Mouse (Mus musculus): ENCODE measurements around the gene Rab3gap1.

The Rab3gap1 gene

GRCm38 (mm10) chr1:127959312-127959718, 90.7 kb downstream of the Rab3gap1 start:
- POLR2A ChIA-PET, result interaction anchor here in 2 of 4 experiments (0.6 to 2.2 kb wide), 2 partner anchors 12 to 258 kb away, joined by 7 read pairs; no protein-coding TSS in a partner anchor

GRCm38 (mm10) chr1:127961140-127961539, 92.6 kb downstream of the Rab3gap1 start:
- ChIA-PET POLR2A (interaction anchor here in 1 of 4 experiments (0.6 kb wide), 1 partner anchor 27 kb away, joined by 4 read pairs; no protein-coding TSS in a partner anchor), CTCF (no interaction called here)

More at GRCm38 (mm10) chr1:127959312-127959718, 90.7 kb downstream of the Rab3gap1 start:
- CTCF ChIA-PET, result no interaction called here

GRCm38 (mm10) chr1:127963326-127963725, 94.8 kb downstream of the Rab3gap1 start:
- ChIA-PET CTCF (no interaction called here), POLR2A (interaction anchor here in 1 of 4 experiments (0.9 kb wide), 1 partner anchor 9 kb away, joined by 3 read pairs; no protein-coding TSS in a partner anchor)

- ChIA-PET CTCF (no interaction called here), POLR2A (no interaction called here)
These were observed 102.3 kb downstream of the Rab3gap1 start for GRCm38 (mm10) chr1:127970870-127971269.

- CTCF ChIA-PET, result no interaction called here
- POLR2A ChIA-PET, result interaction anchor here in 1 of 4 experiments (1.0 kb wide), 1 partner anchor 16 kb away, joined by 3 read pairs; no protein-coding TSS in a partner anchor
These were observed 105.5 kb downstream of the Rab3gap1 start for GRCm38 (mm10) chr1:127974082-127974481.

- CTCF ChIA-PET, result no interaction called here
- POLR2A ChIA-PET, result no interaction called here
These were observed 107.1 kb downstream of the Rab3gap1 start for GRCm38 (mm10) chr1:127975676-127976075.

GRCm38 (mm10) chr1:127976106-127976505, 107.5 kb downstream of the Rab3gap1 start:
- ChIA-PET POLR2A (no interaction called here), CTCF (no interaction called here)

GRCm38 (mm10) chr1:127978125-127978524, 109.6 kb downstream of the Rab3gap1 start:
- CTCF ChIA-PET, result no interaction called here

GRCm38 (mm10) chr1:127980911-127981559, 112.5 kb downstream of the Rab3gap1 start:
- CTCF ChIA-PET, result interaction anchor here in 1 of 4 experiments (0.6 to 0.7 kb wide), 2 partner anchors 14 to 153 kb away, joined by 3 read pairs; no protein-coding TSS in a partner anchor

More at GRCm38 (mm10) chr1:127978125-127978524, 109.6 kb downstream of the Rab3gap1 start:
- POLR2A ChIA-PET, result no interaction called here

GRCm38 (mm10) chr1:127982268-127982667, 113.7 kb downstream of the Rab3gap1 start:
- ChIA-PET POLR2A (no interaction called here), CTCF (no interaction called here)

More at GRCm38 (mm10) chr1:127980911-127981559, 112.5 kb downstream of the Rab3gap1 start:
- POLR2A ChIA-PET, result interaction anchor here in 1 of 4 experiments (1.0 kb wide), 1 partner anchor 8 kb away, joined by 3 read pairs; no protein-coding TSS in a partner anchor

GRCm38 (mm10) chr1:127983274-127983993, 114.9 kb downstream of the Rab3gap1 start:
- CTCF ChIA-PET, result no interaction called here
- POLR2A ChIA-PET, result interaction anchor here in 1 of 4 experiments (0.7 kb wide), 1 partner anchor 19 kb away, joined by 3 read pairs; no protein-coding TSS in a partner anchor

- POLR2A ChIA-PET, result interaction anchor here in 1 of 4 experiments (1.3 kb wide), 1 partner anchor 36 kb away, joined by 3 read pairs; no protein-coding TSS in a partner anchor
- CTCF ChIA-PET, result no interaction called here
These were observed 116.8 kb downstream of the Rab3gap1 start for GRCm38 (mm10) chr1:127985391-127985790.

- ChIA-PET POLR2A (interaction anchor here in 3 of 4 experiments (0.7 to 1.3 kb wide), 5 partner anchors 16 to 187 kb away, joined by 3 to 4 read pairs (median 3); partner anchors contain the start of gene Rab3gap1 (in 1 of the 3)), CTCF (interaction anchor here in 2 of 4 experiments (0.6 kb wide), 2 partner anchors 13 to 315 kb away, joined by 3 to 6 read pairs; no protein-coding TSS in a partner anchor)
These were observed 119.7 kb downstream of the Rab3gap1 start for GRCm38 (mm10) chr1:127988246-127988645.

- POLR2A ChIA-PET, result interaction anchor here in 2 of 4 experiments (0.6 to 3.1 kb wide), 3 partner anchors 9 to 12 kb away, joined by 3 to 15 read pairs (median 3); no protein-coding TSS in a partner anchor
- CTCF ChIA-PET, result interaction anchor here in 1 of 4 experiments (0.6 kb wide), 1 partner anchor 470 kb away, joined by 3 read pairs; no protein-coding TSS in a partner anchor
These were observed 120.8 kb downstream of the Rab3gap1 start for GRCm38 (mm10) chr1:127989387-127989786.

GRCm38 (mm10) chr1:127989876-127990731, 121.5 kb downstream of the Rab3gap1 start:
- POLR2A ChIA-PET, result interaction anchor here in 3 of 4 experiments (0.7 to 3.1 kb wide), 8 partner anchors 10 to 113 kb away, joined by 3 to 15 read pairs (median 3); partner anchors contain the start of genes R3hdm1 (in 1 of the 3) and Zranb3 (in 1 of the 3)

More at GRCm38 (mm10) chr1:127989876-127990731, 121.5 kb downstream of the Rab3gap1 start:
- CTCF ChIA-PET, result interaction anchor here (0.5 to 1.3 kb wide), 6 partner anchors 10 to 62 kb away, joined by 3 read pairs; no protein-coding TSS in a partner anchor

Data from embryonic stem cell, embryonic (primary cell).